Mouse (Mus musculus): Measurements from ENCODE around the gene Msln. TPM values are rescaled to one million over a fixed set of nuclear protein-coding genes. Genes with fewer than 3 reads are reported as not detected.
A peak's percentile ranks its signal among the peaks of the same experiment; 100 is the strongest.

The Msln gene
- total and polyA plus RNA-seq, 3 experiments = not detected

DNA sequence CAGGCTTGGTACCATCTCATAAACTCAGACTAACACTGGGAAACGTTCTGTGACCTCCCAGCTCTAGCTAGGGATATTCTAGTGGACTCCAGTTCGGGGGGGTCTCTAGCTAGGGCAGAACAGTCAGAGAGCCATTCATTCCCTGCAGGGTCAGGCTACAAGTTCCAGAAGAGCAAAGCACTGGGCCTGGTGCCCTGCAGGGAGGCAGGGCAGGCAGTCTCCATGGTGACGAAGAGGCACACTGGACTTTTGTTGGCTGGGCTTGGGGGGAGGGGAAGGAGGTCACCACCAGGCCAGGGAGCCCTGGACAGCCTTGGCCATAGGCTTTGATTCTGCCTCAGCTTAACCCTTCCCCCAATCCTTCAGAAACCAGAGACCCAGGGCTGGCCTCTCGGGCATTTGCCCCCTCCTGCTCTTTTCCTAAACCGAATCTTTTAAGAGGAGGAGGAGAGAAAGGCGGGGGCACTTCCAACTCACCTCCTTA is 41.5 kb upstream of the Msln start, which contains the start of gene AC134908.4:
TSS of gene AC134908.4 (minus strand) at position 51 of the 484 bp plus-strand sequence.
- Histone ChIP-seq H3K27me3 (replicated peaks) (peaks cover 20% of the 10 kb centered on the region), H3K4me3 (replicated peaks in 1 of 3; ENCODE audit: low read depth in 2 of 3, low read length in 2 of 3, poor library complexity in 1 of 3) (peak within 1 kb of the TSS; percentile 64 to 78 (median 67)), H3K9ac (ENCODE audit: insufficient read depth, low read depth) (peak within 1 kb of the TSS; percentile 81), H3K4me2 (ENCODE audit: insufficient read depth, low read depth, poor library complexity, severe bottlenecking) (peak within 1 kb of the TSS; percentile 75), H3K9me3 (replicated peaks; ENCODE audit: low read length) (peaks cover 2% of the 10 kb centered on the region), H3K4me1 (ENCODE audit: control insufficient read depth in 1 of 2, insufficient read depth in 2 of 2) (peaks cover 14 to 32% of the 10 kb centered on the region in 2 experiments), H3K79me2 (replicated peaks; ENCODE audit: control insufficient read depth, extremely low read depth, insufficient read depth, poor library complexity, severe bottlenecking) (0 out of 2 replicates have a peak, but pooled peaks cover 3% of the 10 kb centered on the region), H3K36me3 (replicated peaks in 1 of 2; ENCODE audit: control insufficient read depth in 1 of 2, insufficient read depth in 1 of 2, low read length in 1 of 2) (peaks cover 0 to 11% of the 10 kb centered on the region in 2 experiments), H3K27ac (ENCODE audit: insufficient read depth, low read depth) (no peak within 1 kb of the TSS)
- no peak for DNase-seq (ENCODE audit: extremely low read depth)
- TF ChIP-seq UBTF (IDR thresholded peaks at IDR 0.05; ENCODE audit: low read depth, low read length) (no peak), BHLHE40 (IDR thresholded peaks at IDR 0.05; ENCODE audit: low read depth, low read length) (no peak), JUND (conservative IDR thresholded peaks at IDR 0.05; ENCODE audit: low read depth, low read length) (no peak), JUN (IDR thresholded peaks at IDR 0.05; ENCODE audit: insufficient read depth, low read depth, low read length) (no peak), SMC3 (IDR thresholded peaks at IDR 0.05; ENCODE audit: low read depth, low read length) (no peak), ZC3H11A (IDR thresholded peaks at IDR 0.05; ENCODE audit: low read depth, low read length) (no peak), ZKSCAN1 (IDR thresholded peaks at IDR 0.05; ENCODE audit: borderline replicate concordance, low read depth, low read length) (no peak), POLR2A (IDR thresholded peaks at IDR 0.05; ENCODE audit: low read depth, low read length) (no peak), NELFE (IDR thresholded peaks at IDR 0.05; ENCODE audit: low read depth, low read length) (no peak), RAD21 (IDR thresholded peaks at IDR 0.05; ENCODE audit: low read depth, low read length) (no peak), IRF4 (IDR thresholded peaks at IDR 0.05; ENCODE audit: low read depth, low read length) (no peak), TCF12 (IDR thresholded peaks at IDR 0.05; ENCODE audit: low read depth, low read length) (no peak), TBP (conservative IDR thresholded peaks at IDR 0.05; ENCODE audit: low read depth, low read length) (no peak), MAFK (IDR thresholded peaks at IDR 0.05; ENCODE audit: insufficient replicate concordance, low read length) (no peak), ZMIZ1 (IDR thresholded peaks at IDR 0.05; ENCODE audit: low read depth, low read length) (no peak), CHD2 (IDR thresholded peaks at IDR 0.05; ENCODE audit: low read length) (no peak), ZNF384 (IDR thresholded peaks at IDR 0.05; ENCODE audit: low read depth, low read length) (no peak), HCFC1 (IDR thresholded peaks at IDR 0.05; ENCODE audit: low read depth, low read length) (no peak), MAX (IDR thresholded peaks at IDR 0.05; ENCODE audit: low read length) (no peak)
- in situ Hi-C loops (cut with MboI; ENCODE audit: low pct_ligation_motif_present, low pct_unique_long_range_greater_than_20kb, low sequenced_read_pairs) (loop anchor here (10.0 kb wide), 1 partner anchor 61 kb away; the partner anchor contains the start of gene Mslnl), dilution Hi-C loops (cut with MboI; ENCODE audit: extremely low pct_ligation_motif_present, extremely low pct_unique_long_range_greater_than_20kb, low sequenced_read_pairs) (no loop called here)

DNA sequence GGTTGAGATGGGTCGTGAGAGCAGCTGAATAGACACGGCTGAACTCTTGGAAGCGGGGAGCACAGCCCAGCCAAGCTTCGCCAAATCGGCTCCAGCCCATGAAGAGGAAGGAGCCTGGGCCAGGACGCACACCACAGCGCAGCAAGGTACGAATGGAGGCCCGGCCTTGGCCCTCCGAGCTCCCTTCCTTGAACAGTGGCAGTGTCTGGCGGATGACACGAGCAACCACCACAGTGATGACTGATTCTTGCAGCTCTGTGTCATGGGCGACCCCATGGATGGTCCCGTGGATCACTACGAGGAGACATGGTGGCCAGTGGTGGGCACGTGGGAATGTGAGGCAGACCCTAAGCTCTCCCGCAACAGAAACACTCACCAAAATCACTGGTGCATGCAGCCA is 40.8 kb upstream of the Msln start:
- H3K27me3 ChIP-seq (replicated peaks) = peaks cover 17% of the 10 kb centered on the region
- H3K36me3 ChIP-seq (replicated peaks in 1 of 2; ENCODE audit: control insufficient read depth in 1 of 2, insufficient read depth in 1 of 2, low read length in 1 of 2) = peaks cover 0 to 15% of the 10 kb centered on the region in 2 experiments
- in situ Hi-C loops (cut with MboI; ENCODE audit: low pct_ligation_motif_present, low pct_unique_long_range_greater_than_20kb, low sequenced_read_pairs) = loop anchor here (10.0 kb wide), 1 partner anchor 60 kb away; the partner anchor contains the start of gene Mslnl
- no peak overlapping the region for H3K4me2 ChIP-seq (ENCODE audit: insufficient read depth, low read depth, poor library complexity, severe bottlenecking)
- H3K9ac ChIP-seq (ENCODE audit: insufficient read depth, low read depth) = no peak overlapping the region
- dilution Hi-C loops (cut with MboI; ENCODE audit: extremely low pct_ligation_motif_present, extremely low pct_unique_long_range_greater_than_20kb, low sequenced_read_pairs) = no loop called here
- H3K4me3 ChIP-seq (replicated peaks in 1 of 3; ENCODE audit: low read depth in 2 of 3, low read length in 2 of 3, poor library complexity in 1 of 3) = no peak overlapping the region
- H3K79me2 ChIP-seq (replicated peaks; ENCODE audit: control insufficient read depth, extremely low read depth, insufficient read depth, poor library complexity, severe bottlenecking) = 0 out of 2 replicates have a peak, but pooled peaks cover 3% of the 10 kb centered on the region
- H3K27ac ChIP-seq (ENCODE audit: insufficient read depth, low read depth) = no peak overlapping the region
- TF ChIP-seq SIN3A (IDR thresholded peaks at IDR 0.05; ENCODE audit: low read length) (no peak), E2F4 (IDR thresholded peaks at IDR 0.05; ENCODE audit: insufficient replicate concordance, low read depth, low read length) (no peak), CTCF (conservative IDR thresholded peaks at IDR 0.05 in 1 of 2, IDR thresholded peaks at IDR 0.05 in 1 of 2; ENCODE audit: low read depth in 2 of 2, low read length in 2 of 2) (no peak), ETS1 (conservative IDR thresholded peaks at IDR 0.05; ENCODE audit: low read depth, low read length) (no peak), UBTF (IDR thresholded peaks at IDR 0.05; ENCODE audit: low read depth, low read length) (no peak), GABPA (IDR thresholded peaks at IDR 0.05; ENCODE audit: insufficient replicate concordance, low read depth, low read length) (no peak), KAT2A (IDR thresholded peaks at IDR 0.05; ENCODE audit: insufficient replicate concordance, low read length) (no peak), ZNF384 (IDR thresholded peaks at IDR 0.05; ENCODE audit: low read depth, low read length) (no peak), NELFE (IDR thresholded peaks at IDR 0.05; ENCODE audit: low read depth, low read length) (no peak), HCFC1 (IDR thresholded peaks at IDR 0.05; ENCODE audit: low read depth, low read length) (no peak), JUN (IDR thresholded peaks at IDR 0.05; ENCODE audit: insufficient read depth, low read depth, low read length) (no peak), ZMIZ1 (IDR thresholded peaks at IDR 0.05; ENCODE audit: low read depth, low read length) (no peak), TCF12 (IDR thresholded peaks at IDR 0.05; ENCODE audit: low read depth, low read length) (no peak), ELF1 (IDR thresholded peaks at IDR 0.05; ENCODE audit: low read depth, low read length) (no peak), ZC3H11A (IDR thresholded peaks at IDR 0.05; ENCODE audit: low read depth, low read length) (no peak), NRF1 (IDR thresholded peaks at IDR 0.05; ENCODE audit: low read depth, low read length) (no peak)
- no peak for DNase-seq (ENCODE audit: extremely low read depth)
- peaks cover 2% of the 10 kb centered on the region for H3K9me3 ChIP-seq (replicated peaks; ENCODE audit: low read length)
- H3K4me1 ChIP-seq (ENCODE audit: control insufficient read depth in 1 of 2, insufficient read depth in 2 of 2) = peaks cover 14 to 35% of the 10 kb centered on the region in 2 experiments

Measured in CH12.LX (cell line).